ENCODE assay signal across 27 mouse cellular contexts in the genomic region with DNA sequence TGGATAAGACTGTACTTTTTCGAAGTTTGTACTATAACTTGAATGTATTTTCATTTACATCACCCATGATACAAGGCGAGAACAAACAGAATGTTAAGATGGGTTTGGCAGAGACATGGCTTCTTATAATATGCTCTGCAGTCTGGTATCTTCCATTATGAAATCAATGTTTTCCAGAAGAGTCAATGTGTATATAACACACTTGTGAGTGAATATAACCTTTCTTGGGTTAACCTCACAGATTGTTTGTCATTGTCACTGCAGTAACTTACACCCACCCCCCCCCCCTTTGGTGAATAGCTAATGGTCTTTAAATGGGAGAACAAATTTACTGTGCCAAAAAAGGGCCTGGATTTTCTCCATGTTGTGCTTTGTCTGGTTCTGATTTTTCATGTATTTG. TPM values are rescaled to one million over a fixed set of nuclear protein-coding genes. Genes with fewer than 3 reads are reported as not detected.
"Had no signal": no experiment of that assay in that cellular context is flagged by ENCODE, and none has a peak within 500 bp of the region (broad histone marks: within the 10 kb centered on the region; RNA-seq: fewer than 3 reads in every experiment).

No protein-coding gene starts in this region.

- H3K27ac ChIP-seq: embryonic facial prominence, embryonic 10.5 days; embryonic facial prominence, embryonic 12.5 days; embryonic facial prominence, embryonic 13.5 days; embryonic facial prominence, embryonic 15.5 days; forebrain, embryonic 10.5 days; forebrain, embryonic 13.5 days; forebrain, embryonic 15.5 days; gastrocnemius, adult 2 months; heart, adult 2 months had no signal

- H3K27me3 ChIP-seq: embryonic facial prominence, embryonic 12.5 days; embryonic facial prominence, embryonic 13.5 days; embryonic facial prominence, embryonic 15.5 days; forebrain, embryonic 13.5 days; forebrain, embryonic 15.5 days had no signal

- ATAC-seq: forebrain, embryonic 13.5 days; forebrain, embryonic 14.5 days; forebrain, embryonic 15.5 days; forebrain, embryonic 16.5 days had no signal

- H3K9me3 ChIP-seq: embryonic facial prominence, embryonic 10.5 days; embryonic facial prominence, embryonic 12.5 days; embryonic facial prominence, embryonic 13.5 days; embryonic facial prominence, embryonic 15.5 days; forebrain, embryonic 10.5 days; forebrain, embryonic 13.5 days; forebrain, embryonic 15.5 days had no signal

- H3K4me2 ChIP-seq: embryonic facial prominence, embryonic 12.5 days; embryonic facial prominence, embryonic 13.5 days; embryonic facial prominence, embryonic 15.5 days; forebrain, embryonic 13.5 days; forebrain, embryonic 15.5 days had no signal

- DNase-seq: cerebellum, adult 2 months; cerebellum, adult 8-10 months; cerebellum, adult 9-10 months; cerebellum, adult 9-11 months; cerebellum, postnatal 10 days; cerebellum, postnatal 14 days; cerebellum, postnatal 25 days; cerebellum, postnatal 36 days; embryo, embryonic 11 days; gastrocnemius, adult 2 months; gastrocnemius, postnatal 10 days; gastrocnemius, postnatal 14 days; gastrocnemius, postnatal 25 days; gastrocnemius, postnatal 36 days; heart, adult 11 months; heart, adult 18-20 months; heart, adult 2 months had no signal

- H3K4me1 ChIP-seq: embryonic facial prominence, embryonic 10.5 days; embryonic facial prominence, embryonic 12.5 days; embryonic facial prominence, embryonic 13.5 days; embryonic facial prominence, embryonic 15.5 days; forebrain, embryonic 10.5 days; forebrain, embryonic 13.5 days; forebrain, embryonic 15.5 days had no signal

- H3K9ac ChIP-seq: embryonic facial prominence, embryonic 12.5 days; embryonic facial prominence, embryonic 13.5 days; embryonic facial prominence, embryonic 15.5 days; forebrain, embryonic 13.5 days; forebrain, embryonic 15.5 days had no signal

- H3K36me3 ChIP-seq: embryonic facial prominence, embryonic 10.5 days; embryonic facial prominence, embryonic 12.5 days; embryonic facial prominence, embryonic 13.5 days; embryonic facial prominence, embryonic 15.5 days; forebrain, embryonic 10.5 days; forebrain, embryonic 15.5 days had no signal

- H3K4me3 ChIP-seq: embryonic facial prominence, embryonic 10.5 days; embryonic facial prominence, embryonic 12.5 days; embryonic facial prominence, embryonic 13.5 days; embryonic facial prominence, embryonic 15.5 days; erythroblast, embryonic 14.5 days; forebrain, embryonic 10.5 days; forebrain, embryonic 13.5 days; forebrain, embryonic 15.5 days; gastrocnemius, adult 2 months; heart, adult 2 months had no signal

RNA-seq across cellular contexts. Expression of gene Diaph2, which starts 13.1 kb away (rescaled TPM):
- polyA plus RNA-seq: erythroblast, embryonic 14.5 days had no signal
